Mouse (Mus musculus) frontal cortex, postnatal 14 days (tissue): ENCODE results near the gene Nucks1.
"Not testable (repeated sequence)": the region's sequence is repeated elsewhere in the genome, so short reads cannot be mapped to it uniquely, and the experiment has no call there.

Experiments
- DNase-seq, 2 experiments: peaks; one replicate each; pipeline ENCODE4 v3.0.0; 2022; ENCODE audit warnings: low spot score in 2 of 2

The Nucks1 gene

DNA sequence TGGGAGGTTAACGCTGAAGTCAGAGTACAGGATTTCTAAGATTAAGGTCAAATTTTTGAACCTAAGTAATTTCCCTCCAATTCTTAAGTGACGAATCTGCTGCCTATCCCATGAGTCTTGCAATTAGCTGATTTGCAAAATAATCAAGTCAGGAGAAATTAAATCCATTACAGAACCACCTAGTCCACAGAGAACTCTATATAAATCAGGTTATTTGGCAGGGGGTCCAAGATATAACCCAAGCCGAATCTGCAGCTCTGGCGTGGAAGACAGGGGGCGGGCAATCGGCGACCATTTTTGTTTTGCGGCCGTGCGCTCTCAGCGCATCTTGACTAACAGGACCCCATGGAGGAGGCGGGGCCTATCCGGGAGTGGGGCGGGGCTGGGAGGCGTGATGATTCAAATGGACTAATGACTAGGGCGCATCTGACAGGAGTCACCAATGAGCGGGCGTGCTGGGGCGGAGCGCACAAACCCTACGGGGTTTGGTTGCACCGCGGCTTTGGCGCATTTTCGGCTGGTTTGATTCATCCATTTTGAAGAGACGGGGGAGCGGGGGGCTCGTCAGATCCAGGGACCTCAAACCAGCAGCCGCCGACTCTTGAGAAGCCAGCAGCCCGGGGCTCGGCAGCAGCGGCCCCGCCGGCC lies at the start of gene Nucks1:
Gene Nucks1 (plus strand): TSS at position 534 of the 648 bp plus-strand sequence.
- DNase-seq: peak; percentile 99 to 100

DNA sequence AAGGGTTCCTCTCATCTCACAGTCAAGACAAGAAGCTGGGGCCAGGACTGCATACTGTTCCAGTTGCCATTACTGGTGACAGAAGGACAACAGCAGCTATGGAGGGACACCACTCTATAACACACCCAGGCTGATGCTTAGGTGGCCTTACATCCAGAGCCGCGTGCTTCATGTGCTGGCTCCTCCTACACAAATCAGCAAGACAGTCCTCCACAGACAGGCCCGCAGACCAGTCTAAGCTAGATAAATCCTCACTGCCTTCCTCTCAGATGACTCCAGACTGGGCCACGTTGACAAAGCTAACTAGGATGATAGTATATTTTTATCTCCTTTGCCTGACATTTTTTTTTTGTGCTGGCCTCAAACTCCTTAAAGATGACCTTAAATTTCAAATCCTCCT lies 48.5 kb upstream of the Nucks1 start:
- no peak for DNase-seq

DNA sequence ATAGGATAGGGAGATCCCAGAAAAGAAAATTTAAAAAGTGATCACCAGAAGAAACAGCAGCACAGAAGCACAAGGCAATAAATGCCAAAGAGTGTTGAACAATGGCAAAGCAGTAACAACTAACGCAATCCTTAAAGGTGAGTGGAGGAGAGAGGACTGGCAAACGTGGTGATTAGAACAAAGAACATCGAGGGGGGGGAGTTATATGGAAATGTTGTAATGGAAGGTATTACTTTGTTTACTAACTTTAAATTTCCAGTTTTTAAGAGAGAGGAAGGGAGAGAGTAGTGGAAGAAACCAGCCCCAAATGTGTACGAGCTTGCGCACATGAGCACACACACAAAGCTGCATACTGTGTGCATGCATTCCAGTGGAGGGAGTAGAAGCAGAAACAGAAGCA lies 44.7 kb upstream of the Nucks1 start:
- DNase-seq: no peak

DNA sequence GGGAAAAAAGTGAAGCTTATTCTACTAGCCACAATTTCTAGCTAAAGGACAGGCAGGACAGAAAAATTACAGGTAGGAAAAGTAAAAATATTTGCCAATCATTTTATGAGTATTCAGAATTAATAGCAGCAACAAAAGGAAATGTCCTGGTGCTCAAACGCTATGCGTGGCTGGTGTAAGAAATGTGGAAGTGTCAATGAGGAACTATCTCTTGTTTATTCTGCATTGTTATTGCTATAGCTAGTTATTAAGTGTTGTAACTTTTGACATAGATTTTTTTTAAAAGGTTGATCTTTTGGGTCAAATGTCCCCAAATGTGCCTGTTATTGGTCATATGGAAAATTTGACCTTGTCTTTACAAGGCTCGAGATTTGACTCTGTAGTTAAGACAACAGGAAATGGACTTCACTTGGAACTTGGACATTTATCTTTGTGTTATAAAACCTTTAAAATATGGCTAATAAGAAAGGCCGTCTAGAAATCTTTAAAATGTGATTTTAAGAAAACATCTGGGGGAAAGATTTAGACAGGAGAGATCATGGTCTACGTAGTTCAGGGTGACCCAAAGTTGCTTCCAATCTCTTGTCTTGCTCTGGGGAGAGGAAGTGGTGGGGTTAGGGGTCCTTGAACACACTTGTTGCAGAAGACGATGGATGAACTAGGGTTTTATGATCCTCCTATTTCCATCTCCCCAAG lies 43.9 kb upstream of the Nucks1 start:
- DNase-seq: no peak

DNA sequence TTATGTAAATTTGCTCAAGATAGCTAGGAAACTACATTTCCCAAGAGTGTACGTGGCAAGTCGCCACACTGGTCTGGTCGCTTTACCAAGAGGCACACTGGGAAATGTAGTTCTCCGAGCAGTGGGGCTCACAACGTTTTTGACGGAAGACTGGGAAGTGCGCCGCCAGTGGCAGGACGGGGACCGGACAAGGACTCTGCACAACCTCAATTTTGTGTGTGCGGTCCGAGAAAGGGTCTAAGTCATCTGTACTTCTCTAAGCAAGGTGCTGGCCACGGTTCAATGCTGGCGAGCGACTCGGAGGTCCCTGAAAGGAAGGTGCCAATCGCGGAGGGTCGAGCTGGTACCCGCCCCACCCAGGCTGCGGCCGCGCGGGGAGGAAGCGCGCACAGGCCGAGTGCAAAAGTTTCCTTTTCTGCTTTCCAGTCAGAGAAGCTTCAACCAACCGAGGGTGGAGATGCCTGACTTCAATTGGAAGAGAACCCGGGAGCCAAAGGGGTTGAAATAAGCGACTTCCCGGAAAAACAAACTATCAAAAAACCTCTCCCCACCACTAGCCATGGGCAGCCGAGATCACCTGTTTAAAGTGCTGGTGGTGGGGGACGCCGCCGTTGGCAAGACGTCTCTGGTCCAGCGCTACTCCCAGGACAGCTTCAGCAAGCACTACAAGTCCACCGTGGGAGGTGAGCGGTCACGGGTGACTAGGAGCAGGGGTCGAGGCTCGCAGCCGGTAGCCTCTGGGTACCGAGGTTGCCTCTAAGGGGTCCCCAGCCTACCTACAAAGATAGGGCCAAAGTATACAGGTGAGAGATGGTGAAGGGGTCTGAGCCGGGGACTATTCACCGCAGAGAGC lies 43.0 kb upstream of the Nucks1 start, which contains the start of gene Rab29:
Gene Rab29 (plus strand): TSS at position 132 of the 853 bp plus-strand sequence.
- DNase-seq: peak; percentile 83 to 85

DNA sequence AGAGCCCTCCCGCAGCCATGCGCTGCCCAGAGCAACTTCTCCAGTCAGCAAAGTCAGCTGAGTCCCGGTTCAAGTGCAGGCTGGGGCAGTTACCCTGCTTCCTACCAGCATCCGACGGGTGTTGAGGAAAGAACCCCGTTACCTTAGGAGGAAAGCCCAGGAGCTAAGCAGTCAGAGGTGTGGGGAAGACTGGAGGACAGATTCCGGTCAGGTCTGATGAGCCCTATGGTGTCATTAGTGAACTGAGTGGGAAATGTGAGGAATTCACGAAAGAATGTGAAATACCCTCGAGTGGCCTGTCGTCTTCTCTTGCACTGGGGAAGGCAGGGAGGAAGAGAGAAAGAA lies 42.4 kb upstream of the Nucks1 start:
- DNase-seq: no peak

DNA sequence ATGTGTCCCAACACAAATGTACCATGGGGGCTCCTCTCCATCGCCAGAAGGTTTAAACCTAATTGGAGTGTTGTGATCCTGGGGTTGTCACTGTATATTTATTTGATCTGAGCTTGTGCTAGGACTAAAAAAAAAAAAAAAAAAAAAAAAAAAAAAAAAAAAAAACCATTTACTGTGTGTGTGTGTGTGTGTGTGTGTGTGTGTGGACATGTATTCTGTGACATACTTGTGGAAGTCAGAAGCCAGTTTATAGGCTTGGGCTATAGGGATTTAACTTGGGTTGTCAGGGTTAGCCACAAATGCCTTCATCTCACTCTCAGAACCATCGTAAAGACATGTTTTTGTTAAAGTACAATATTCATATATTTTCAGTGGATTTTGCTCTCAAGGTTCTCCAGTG lies 40.8 kb upstream of the Nucks1 start:
- no peak for DNase-seq

DNA sequence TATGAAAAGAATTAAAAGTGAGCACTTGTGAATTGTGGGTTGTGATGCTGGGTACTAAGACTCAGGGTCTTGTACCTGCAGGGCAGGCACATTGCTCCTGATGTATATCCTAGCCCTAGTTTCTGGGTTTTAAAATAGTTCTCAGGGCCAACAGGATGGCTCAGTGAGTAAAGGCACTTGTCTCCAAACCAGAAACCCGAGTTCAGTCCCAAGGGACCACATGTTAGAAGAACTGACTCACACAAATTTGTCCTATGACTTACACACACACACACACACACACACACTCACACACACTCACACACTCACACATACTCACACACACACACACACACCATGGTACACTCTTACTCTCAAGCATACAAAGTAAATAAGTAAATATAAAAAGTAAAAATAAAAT lies 37.5 kb upstream of the Nucks1 start:
- no peak for DNase-seq

DNA sequence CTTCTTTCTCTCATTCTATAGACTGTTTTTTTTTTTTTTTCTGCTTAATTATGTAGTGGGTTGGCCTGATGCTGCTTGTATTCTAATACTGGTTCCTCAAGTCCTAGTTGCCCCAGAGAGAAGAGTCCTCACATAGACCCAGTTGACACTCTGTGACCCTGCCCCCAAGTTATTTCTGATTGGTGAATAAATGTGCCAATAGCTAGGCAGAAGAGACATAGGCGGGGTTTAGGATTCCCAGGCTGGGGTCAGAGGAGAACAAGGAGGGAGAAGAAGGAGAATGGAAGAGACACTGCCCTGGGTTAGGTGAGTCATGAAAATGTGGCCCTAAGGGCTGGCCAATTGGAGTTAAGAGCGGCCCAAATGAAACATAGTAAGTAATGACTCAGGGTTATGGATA lies 30.5 kb upstream of the Nucks1 start:
- DNase-seq: no peak

DNA sequence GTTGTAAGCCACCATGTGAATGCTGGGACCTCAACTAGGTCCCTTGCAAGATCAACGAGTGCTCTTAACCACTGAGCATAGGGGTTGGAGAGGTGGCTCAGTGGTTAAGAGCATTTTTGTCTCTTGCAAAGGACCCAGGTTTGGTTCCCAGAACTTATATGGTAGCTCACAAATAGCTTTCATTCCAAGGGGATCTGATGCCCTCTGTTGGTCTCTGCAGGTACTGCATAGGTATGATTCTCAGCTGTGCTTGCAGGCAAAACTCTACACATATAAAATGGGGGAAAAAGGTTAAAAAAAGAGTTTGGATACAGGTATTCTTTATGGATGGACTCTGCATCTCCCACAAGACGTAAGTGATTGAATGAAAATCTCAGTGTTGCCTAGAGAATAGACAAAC lies 27.5 kb upstream of the Nucks1 start:
- no peak for DNase-seq

DNA sequence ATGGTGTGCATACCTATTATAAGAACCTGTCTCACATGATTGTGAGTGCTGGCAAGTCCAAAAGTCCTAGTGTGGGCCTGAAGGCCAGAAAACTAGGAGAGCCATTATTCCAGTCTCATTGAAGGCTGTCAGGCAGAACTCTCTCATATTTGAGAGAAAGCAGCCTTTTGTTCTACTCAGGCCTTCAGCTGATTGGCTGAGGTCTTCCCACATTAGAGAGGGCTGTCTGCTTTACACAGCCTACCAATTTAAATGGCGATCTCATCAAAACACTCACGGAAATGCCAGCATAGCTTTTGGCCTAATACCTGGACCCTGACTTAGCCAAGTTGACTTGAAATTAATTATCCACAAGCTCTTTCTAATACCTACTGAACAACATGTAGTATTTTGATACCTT lies 24.2 kb upstream of the Nucks1 start:
- DNase-seq: no peak

DNA sequence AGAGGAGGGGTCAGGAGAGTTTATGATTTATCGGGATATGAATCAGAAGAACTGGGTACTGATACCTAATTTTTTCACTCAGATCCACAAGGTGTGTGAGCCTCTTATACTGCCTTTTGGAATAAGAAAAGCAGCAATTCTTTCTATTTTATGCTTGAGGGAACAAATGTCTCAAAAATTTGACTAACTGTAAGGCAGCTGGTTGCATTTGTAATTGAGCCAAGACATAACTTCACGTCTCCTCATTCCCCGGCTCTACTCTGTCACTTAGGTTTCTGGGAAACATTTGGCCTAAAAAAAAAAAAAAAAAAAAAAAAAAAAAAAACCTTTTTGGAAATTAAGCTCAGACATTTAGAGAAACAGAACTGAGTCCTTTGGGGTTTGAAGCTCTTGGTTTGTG lies 23.7 kb upstream of the Nucks1 start:
- DNase-seq: no peak

DNA sequence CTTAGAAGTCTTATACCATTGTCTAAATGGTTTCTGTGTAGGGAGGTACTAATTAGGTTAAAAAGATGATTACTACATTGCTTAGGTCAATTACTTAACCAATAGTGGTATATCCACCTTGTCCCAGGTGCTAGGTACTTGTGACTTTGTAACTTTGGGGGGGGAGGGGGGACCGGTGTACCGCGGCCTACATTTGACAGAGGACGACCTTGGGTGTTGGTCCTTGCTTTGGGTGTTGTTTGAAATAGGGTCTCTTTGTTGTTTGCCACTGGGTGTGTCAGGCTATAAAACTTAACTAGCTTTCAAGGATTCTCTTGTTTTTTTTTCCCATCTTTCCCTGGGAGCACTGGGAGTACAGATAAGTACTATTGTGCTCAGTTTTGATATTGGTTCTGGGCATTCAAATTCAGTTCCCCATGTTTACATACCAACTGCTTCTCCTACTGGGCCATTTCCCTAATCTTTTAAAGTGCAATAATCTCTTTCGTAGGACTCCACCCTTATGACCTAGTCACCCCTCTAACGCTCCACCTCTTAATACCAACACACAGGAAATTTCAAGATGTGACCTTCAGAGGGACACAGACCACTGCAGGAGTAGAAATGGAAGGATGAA lies 20.2 kb upstream of the Nucks1 start:
- DNase-seq: no peak

DNA sequence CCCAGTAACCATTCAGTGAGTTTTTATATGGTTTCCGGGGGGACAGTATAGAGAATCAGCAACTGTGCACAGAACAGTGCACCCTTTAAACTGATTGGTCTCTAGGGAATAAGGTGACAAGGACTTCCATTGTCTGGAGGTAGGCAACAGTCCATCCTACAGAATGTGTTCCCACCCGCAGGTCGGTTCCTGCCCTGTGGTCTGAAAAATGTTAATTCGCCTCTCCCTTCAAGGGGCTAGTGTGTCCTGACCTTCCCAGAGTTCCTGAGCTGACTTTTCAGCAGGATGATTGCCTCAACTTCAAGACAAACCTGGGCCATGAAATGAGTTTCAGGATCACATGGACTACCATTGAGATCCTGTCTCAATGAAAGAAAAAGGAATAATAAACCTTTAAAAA lies 18.9 kb upstream of the Nucks1 start:
- DNase-seq: no peak

DNA sequence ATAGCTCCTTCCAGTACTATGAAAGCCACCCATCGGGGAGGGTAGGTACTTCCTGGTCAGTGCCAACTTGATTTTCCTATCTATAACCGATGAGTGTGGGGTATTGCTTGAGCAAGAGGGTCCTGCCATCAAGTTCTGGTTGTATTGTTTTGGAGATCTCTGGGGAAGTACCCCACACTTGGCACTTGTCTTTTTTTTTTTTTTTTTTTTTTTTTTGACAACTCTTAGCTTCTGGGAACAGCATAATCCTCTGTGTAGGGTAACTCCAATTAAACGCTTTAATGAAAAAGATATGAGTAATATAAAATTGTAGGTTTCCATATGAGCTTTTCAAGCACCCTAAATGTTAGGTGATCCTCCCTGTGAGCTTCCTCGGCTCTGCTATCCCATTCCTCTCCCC lies 7.7 kb upstream of the Nucks1 start:
- no peak for DNase-seq

DNA sequence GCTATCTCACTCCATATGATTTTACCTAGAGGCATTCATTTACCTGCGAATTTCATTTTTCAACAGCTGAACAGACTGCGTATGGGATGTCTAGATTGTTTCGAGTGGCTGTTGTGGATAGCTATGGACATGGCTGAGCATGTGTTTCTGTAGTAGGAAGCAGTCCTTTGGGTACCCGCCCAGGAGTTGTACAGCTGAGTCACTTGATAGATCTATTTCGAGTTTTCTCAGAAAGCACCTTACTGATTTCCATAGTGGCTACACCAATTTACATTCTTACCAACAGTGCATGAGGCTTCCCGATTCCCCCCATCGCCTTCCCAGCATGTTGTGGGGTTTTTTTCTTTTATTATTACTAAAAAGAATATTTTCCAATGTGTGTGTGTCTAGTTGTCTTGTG lies 7.1 kb upstream of the Nucks1 start:
- DNase-seq: no peak

DNA sequence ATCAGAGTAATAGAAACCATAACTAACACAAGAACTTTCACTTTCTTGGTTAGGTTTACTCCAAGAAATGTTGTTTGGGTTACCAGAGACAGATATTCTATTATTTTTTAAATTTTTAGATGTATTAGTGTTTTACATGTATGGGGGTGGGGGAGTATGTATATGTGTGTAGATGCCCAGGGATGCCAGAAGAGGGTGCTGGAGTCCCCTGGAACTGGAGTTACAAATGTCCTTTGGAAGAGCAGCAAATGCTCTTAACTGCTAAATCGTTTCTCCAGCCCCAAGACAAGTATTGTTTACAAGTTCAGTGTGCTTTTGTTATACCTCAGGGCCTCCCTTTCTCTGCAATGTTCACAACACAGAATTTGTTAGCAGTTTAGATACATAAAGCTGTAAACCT lies 4.8 kb upstream of the Nucks1 start:
- no peak for DNase-seq

DNA sequence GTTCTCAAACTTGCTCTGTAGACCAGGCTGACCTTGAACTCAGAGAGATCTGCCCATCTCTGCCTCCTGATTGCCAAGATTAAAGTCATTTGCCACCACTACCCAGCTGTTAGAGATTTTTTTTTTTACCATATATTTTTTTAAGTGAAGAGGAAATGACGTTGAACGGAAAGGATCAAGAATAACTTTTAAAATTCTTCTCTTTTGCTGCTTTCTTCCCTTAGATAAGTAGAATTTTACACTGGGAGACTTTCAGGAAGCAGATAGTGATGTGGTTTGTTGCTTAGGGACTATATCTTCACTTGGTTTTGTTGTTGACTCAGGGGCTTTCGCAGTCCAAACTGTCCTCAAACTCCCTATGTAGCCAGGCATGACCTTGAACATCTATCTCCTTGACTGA lies 1.9 kb upstream of the Nucks1 start:
- DNase-seq: no peak

DNA sequence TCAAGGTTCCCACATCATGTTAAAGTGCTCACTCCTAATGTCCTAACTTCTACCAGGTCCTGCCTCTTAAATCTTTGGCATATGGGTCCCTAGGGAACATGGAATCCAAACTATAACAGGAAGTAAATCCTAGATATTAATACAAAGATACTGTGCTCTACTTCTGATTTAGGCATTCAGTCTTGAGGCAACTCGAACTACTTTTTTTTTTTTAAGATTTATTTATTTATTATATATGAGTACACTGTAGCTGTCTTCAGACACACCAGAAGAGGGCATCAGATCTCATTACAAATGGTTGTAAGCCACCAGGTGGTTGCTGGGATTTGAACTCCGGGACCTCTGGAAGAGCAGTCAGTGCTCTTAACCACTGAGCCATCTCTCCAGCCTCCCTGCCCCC lies 1.1 kb upstream of the Nucks1 start:
- not testable (repeated sequence) for DNase-seq

DNA sequence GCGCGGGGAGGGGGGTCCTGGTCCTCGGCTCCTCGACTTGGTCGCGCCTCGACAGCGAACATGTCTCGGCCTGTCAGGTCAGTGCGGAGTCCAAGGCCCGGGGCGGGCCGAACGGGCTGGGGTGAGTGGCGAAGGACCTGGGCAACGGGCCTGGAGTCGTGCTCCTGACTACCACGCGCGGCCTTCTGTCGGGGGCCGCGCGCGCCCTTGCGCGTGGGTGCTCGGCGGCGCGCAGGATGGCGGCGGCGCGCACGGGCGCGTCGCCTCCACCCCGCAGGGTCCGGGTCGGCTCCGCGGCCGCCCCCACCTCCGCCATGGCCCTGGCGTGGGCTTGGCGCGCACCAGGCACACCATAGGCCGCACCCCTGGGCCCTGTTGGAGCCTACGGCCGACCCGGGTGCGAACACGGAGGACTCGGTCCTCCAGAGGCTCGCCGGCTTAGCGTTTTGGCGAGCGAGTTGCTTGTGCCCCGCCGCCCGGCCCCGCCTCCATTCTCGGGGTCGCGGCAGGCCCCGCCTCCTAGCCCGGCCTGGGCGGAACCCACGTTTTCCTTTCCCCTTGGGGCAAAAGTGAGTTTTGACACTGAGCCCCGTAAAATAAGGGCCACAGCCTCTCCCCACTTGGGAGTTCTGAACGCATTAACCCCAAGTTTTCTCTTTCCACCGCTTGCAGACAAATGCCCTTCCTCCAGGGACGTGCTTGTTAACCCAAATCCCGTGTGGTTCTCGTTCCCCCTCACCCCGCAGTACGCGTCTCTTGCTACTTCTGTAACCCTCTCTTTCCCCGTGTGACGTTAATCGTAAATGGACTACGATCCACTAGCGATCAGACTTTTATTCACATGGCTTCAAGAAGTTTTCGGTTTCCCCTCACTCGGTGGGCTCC lies 582 bp downstream of the Nucks1 start:
- peak; percentile 55 to 71 for DNase-seq

DNA sequence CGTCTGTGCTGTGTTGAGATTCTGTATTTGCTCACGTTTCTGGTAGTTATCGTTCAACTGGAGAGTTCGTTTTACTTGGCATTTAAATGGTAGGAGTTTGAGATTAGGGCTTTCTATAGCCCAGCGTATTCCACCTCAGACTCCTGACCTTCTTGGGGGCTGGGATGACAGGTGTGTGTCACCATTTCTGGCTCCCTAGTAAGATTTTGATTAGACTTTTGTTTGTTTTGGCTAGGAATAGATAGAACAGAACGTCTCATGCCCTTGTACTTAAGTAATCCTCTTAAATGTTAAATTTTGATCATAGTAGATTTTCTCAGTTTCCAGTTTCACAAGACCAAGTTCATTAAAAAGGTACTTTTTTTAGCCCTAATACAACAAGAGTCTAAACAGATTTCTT lies 7.3 kb downstream of the Nucks1 start:
- DNase-seq: no peak
